Mouse (Mus musculus) CH12.LX (cell line): ENCODE results near the gene Ttc26.

Source experiments
- CTCF ChIP-seq, 2 experiments: IDR thresholded peaks in 1 of 2; conservative IDR thresholded peaks in 1 of 2; 2 replicates each; pipeline ENCODE4 v1.5.1; 2011 to 2012; ENCODE audit warnings: low read depth in 2 of 2, low read length in 2 of 2, improper control_type of control experiment in 1 of 2, inconsistent platforms in 1 of 2, mild to moderate bottlenecking in 1 of 2, moderate library complexity in 1 of 2
- KAT2A ChIP-seq: IDR thresholded peaks from 2 replicates; pipeline ENCODE4 v1.6.1; 2012; ENCODE audit warnings: low read length, improper control_type of control experiment, inconsistent platforms; ENCODE audit not compliant: insufficient replicate concordance
- NELFE ChIP-seq: IDR thresholded peaks from 2 replicates; pipeline ENCODE4 v1.6.1; 2011; ENCODE audit warnings: low read depth, low read length, improper control_type of control experiment
- POLR2A ChIP-seq: IDR thresholded peaks from 2 replicates; pipeline ENCODE4 v1.6.1; 2011; ENCODE audit warnings: low read depth, mild to moderate bottlenecking, improper control_type of control experiment, low read length

DNA sequence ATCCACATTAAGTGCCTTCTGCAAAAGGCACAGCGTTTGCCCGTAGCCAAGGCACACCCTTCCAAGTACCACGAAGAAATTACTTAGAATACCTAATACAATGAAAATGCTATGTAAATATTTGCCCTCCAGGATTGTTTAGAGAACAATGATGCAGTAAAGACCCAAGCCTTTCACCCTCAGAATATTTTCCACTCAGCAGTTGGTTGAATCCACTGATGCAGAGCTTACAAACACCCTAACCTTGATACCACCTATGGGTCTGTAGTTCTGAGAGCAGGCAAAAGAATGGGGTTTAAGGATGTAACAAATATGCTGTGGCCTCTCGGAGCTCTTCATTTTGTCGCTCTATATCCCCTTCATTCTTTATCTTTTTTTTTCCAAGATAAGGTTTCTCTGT is 33.4 kb upstream of the Ttc26 start:
- TF ChIP-seq KAT2A (no peak), POLR2A (no peak), NELFE (no peak), CTCF (conservative IDR thresholded peaks at IDR 0.05 in 1 of 2, IDR thresholded peaks at IDR 0.05 in 1 of 2; ENCODE audit: low read depth in 2 of 2, low read length in 2 of 2) (no peak)
